Mouse (Mus musculus) inflammation-experienced regulatory T-cells, adult 6 months (primary cell): ENCODE data around the gene Ccdc155. TPM values are rescaled to one million over a fixed set of nuclear protein-coding genes. Genes with fewer than 3 reads are reported as not detected.

Source experiments
- ATAC-seq: one replicate; pipeline ENCODE4 v1.8.0; 2017
- polyA plus RNA-seq, 3 experiments: library from polyadenylated mRNA; unstranded; fragments of 100-300 nt; shearing (Covaris generic); gene quantifications; one replicate each; pipeline ENCODE4 v1.2.1; 2017

Ccdc155 gene
- polyA plus RNA-seq, 3 experiments from 2014 or later, result 0.24 TPM; not detected in 2

GRCm38 (mm10) chr7:45141914-45142313, 62.8 kb downstream of the Ccdc155 start:
- no peak for ATAC-seq

GRCm38 (mm10) chr7:45141319-45141718, 63.4 kb downstream of the Ccdc155 start:
- no peak for ATAC-seq

GRCm38 (mm10) chr7:45139904-45140723, 64.6 kb downstream of the Ccdc155 start:
- ATAC-seq, result no peak

GRCm38 (mm10) chr7:45138403-45138802, 66.3 kb downstream of the Ccdc155 start:
- no peak for ATAC-seq

- no peak for ATAC-seq
These were observed 67.3 kb downstream of the Ccdc155 start for GRCm38 (mm10) chr7:45137171-45138006.

- ATAC-seq, result peak; percentile 84
These were observed 68.6 kb downstream of the Ccdc155 start, which contains the start of the genes Gm45713 and Flt3l for GRCm38 (mm10) chr7:45135993-45136567. Gm45713 (minus strand) TSS chr7:45136231. Flt3l (minus strand) TSS chr7:45136432.

GRCm38 (mm10) chr7:45135370-45135769, 69.3 kb downstream of the Ccdc155 start:
- no peak for ATAC-seq

GRCm38 (mm10) chr7:45134544-45135026, 70.1 kb downstream of the Ccdc155 start:
- no peak for ATAC-seq

Other genes starting within 250 kb of the Ccdc155 start
- gene Cpt1c, start 230.0 kb downstream of the Ccdc155 start, polyA plus RNA-seq, result 1 to 10 TPM in 2 of 3 experiments, under 1 TPM in 1; 0.23 to 1.9 (median 1.5) TPM
- 10 to 100 TPM; 37.3 to 84.6 (median 70.6) TPM for gene Prmt1, start 218.3 kb downstream of the Ccdc155 start, polyA plus RNA-seq
- 100 to 1,000 TPM in 2 of 3 experiments, 10 to 100 TPM in 1; 83.6 to 119 (median 115) TPM for gene Irf3, start 207.2 kb downstream of the Ccdc155 start, polyA plus RNA-seq
- gene Bcl2l12, start 206.2 kb downstream of the Ccdc155 start, polyA plus RNA-seq, result 10 to 100 TPM; 21.0 to 29.3 (median 26.6) TPM
- gene Scaf1, start 188.5 kb downstream of the Ccdc155 start, polyA plus RNA-seq, result 1 to 10 TPM; 7.4 to 8.9 (median 8.7) TPM
- gene Rras, start 186.9 kb downstream of the Ccdc155 start, polyA plus RNA-seq, result 1 to 10 TPM; 3.2 to 6.5 (median 5.1) TPM
- gene Prr12, start 152.0 kb downstream of the Ccdc155 start, polyA plus RNA-seq, result 10 to 100 TPM in 1 of 3 experiments, 1 to 10 TPM in 2; 5.0 to 12.9 (median 9.8) TPM
- gene Nosip, start 142.5 kb downstream of the Ccdc155 start, polyA plus RNA-seq, result 100 to 1,000 TPM; 129 to 164 (median 158) TPM
- gene Prrg2, start 142.2 kb downstream of the Ccdc155 start, polyA plus RNA-seq, result 1 to 10 TPM; 2.0 to 2.3 (median 2.1) TPM
- 1 to 10 TPM; 1.7 to 6.5 (median 5.7) TPM for gene Rcn3, start 112.7 kb downstream of the Ccdc155 start, polyA plus RNA-seq
- 1 to 10 TPM in 2 of 3 experiments, under 1 TPM in 1; 0.81 to 3.0 (median 1.8) TPM for gene Fcgrt, start 101.0 kb downstream of the Ccdc155 start, polyA plus RNA-seq
- 1,000 to 10,000 TPM; 3,557 to 4,924 (median 4,468) TPM for gene Rps11, start 80.5 kb downstream of the Ccdc155 start, polyA plus RNA-seq
- gene Rpl13a, start 76.1 kb downstream of the Ccdc155 start, polyA plus RNA-seq, result 1,000 to 10,000 TPM; 6,216 to 8,178 (median 7,568) TPM
- 1 to 10 TPM; 1.4 to 2.4 (median 1.6) TPM for gene Gm45713, start 68.7 kb downstream of the Ccdc155 start, polyA plus RNA-seq
- gene Flt3l, start 68.5 kb downstream of the Ccdc155 start, polyA plus RNA-seq, result 100 to 1,000 TPM in 1 of 3 experiments, 10 to 100 TPM in 2; 70.2 to 108 (median 97.6) TPM
- 10 to 100 TPM; 42.9 to 50.6 (median 50.5) TPM for gene Pih1d1, start 50.6 kb downstream of the Ccdc155 start, polyA plus RNA-seq
- 10 to 100 TPM; 15.2 to 32.1 (median 26.6) TPM for gene Aldh16a1, start 50.3 kb downstream of the Ccdc155 start, polyA plus RNA-seq
- gene Slc17a7, start 40.9 kb downstream of the Ccdc155 start, polyA plus RNA-seq, result under 1 TPM in 1 of 3 experiments, not detected in 2; 0.16 TPM
- not detected for gene Gfy, start 25.3 kb downstream of the Ccdc155 start, polyA plus RNA-seq
- not detected for gene Pth2, start 23.9 kb downstream of the Ccdc155 start, polyA plus RNA-seq
- 10 to 100 TPM; 17.5 to 50.4 (median 28.3) TPM for gene Dkkl1, start 7.3 kb upstream of the Ccdc155 start, polyA plus RNA-seq
- 1 to 10 TPM; 2.0 to 4.2 (median 3.2) TPM for gene Tead2, start 10.9 kb upstream of the Ccdc155 start, polyA plus RNA-seq
- gene Cd37, start 34.2 kb upstream of the Ccdc155 start, polyA plus RNA-seq, result 100 to 1,000 TPM; 390 to 554 (median 476) TPM
- gene Slc6a16, start 36.2 kb upstream of the Ccdc155 start, polyA plus RNA-seq, result not detected
- under 1 TPM in 1 of 3 experiments, not detected in 2; 0.50 TPM for gene Slc6a21, start 72.6 kb upstream of the Ccdc155 start, polyA plus RNA-seq
- 10 to 100 TPM; 17.2 to 21.7 (median 19.3) TPM for gene Trpm4, start 128.9 kb upstream of the Ccdc155 start, polyA plus RNA-seq
- gene Hrc, start 130.4 kb upstream of the Ccdc155 start, polyA plus RNA-seq, result not detected
- under 1 TPM in 2 of 3 experiments, not detected in 1; 0.19 to 0.60 TPM for gene Ppfia3, start 162.1 kb upstream of the Ccdc155 start, polyA plus RNA-seq
- gene Lin7b, start 165.7 kb upstream of the Ccdc155 start, polyA plus RNA-seq, result not detected
- 100 to 1,000 TPM in 1 of 3 experiments, 10 to 100 TPM in 2; 72.4 to 131 (median 77.7) TPM for gene Snrnp70, start 190.8 kb upstream of the Ccdc155 start, polyA plus RNA-seq
- not detected for gene Kcna7, start 200.8 kb upstream of the Ccdc155 start, polyA plus RNA-seq
- under 1 TPM in 2 of 3 experiments, not detected in 1; 0.31 to 0.34 TPM for gene Ntf5, start 208.8 kb upstream of the Ccdc155 start, polyA plus RNA-seq
- gene Lhb, start 215.9 kb upstream of the Ccdc155 start, polyA plus RNA-seq, result not detected
- gene Gys1, start 230.0 kb upstream of the Ccdc155 start, polyA plus RNA-seq, result 1 to 10 TPM; 6.7 to 10.0 (median 9.7) TPM
- gene Ruvbl2, start 233.2 kb upstream of the Ccdc155 start, polyA plus RNA-seq, result 10 to 100 TPM; 36.7 to 48.4 (median 43.8) TPM